8 mouse cellular contexts compared by ENCODE assay signal in genomic region chr1:39749664-39750063, GRCm38 (mm10). TPM values are rescaled to one million over a fixed set of nuclear protein-coding genes. Genes with fewer than 3 reads are reported as not detected.
DNase-seq lines count a peak whose midpoint lies in the region; ATAC-seq lines count a peak whose summit lies in the region.
"Had no signal": no experiment of that assay in that cellular context is flagged by ENCODE, and none has a peak within 500 bp of the region (broad histone marks: within the 10 kb centered on the region; RNA-seq: fewer than 3 reads in every experiment).

No protein-coding gene starts in this region.

- intact Hi-C loops in gastrocnemius, postnatal 14 days (cut with DNase I; ENCODE audit: low total_unique reads), result no loop called here

- DNase-seq in CD4-positive helper T cell, adult 2 months (ENCODE audit: low read depth, low spot score), result peak; percentile 50
- DNase-seq in T-cell, adult 2 months (ENCODE audit: low spot score), result peak; percentile 61
- DNase-seq in hindbrain, embryonic 14.5 days (ENCODE audit: low spot score), result no peak
- peak; percentile 52 for DNase-seq in midbrain, embryonic 14.5 days
- DNase-seq in testis, postnatal 14 days (ENCODE audit: low spot score), result no peak
- DNase-seq in cerebellum, adult 9-10 months, result no peak
- no peak for DNase-seq in gastrocnemius, postnatal 14 days
- DNase-seq: liver, embryonic 13.5 days had no signal

- H3K36me3 ChIP-seq in hindbrain, embryonic 14.5 days (replicated peaks; ENCODE audit: control insufficient read depth, insufficient read depth), result no peaks in the 10 kb centered on the region
- H3K36me3 ChIP-seq in midbrain, embryonic 14.5 days (ENCODE audit: control insufficient read depth, insufficient read depth, low read length), result no peaks in the 10 kb centered on the region
- H3K36me3 ChIP-seq: liver, embryonic 13.5 days had no signal

- peaks cover 7% of the 10 kb centered on the region; the same call in 1 of the 2 replicates for H3K4me1 ChIP-seq in hindbrain, embryonic 14.5 days (replicated peaks; ENCODE audit: control insufficient read depth, insufficient read depth, low read length)
- 0 out of 2 replicates have a peak, but pooled peaks cover 5% of the 10 kb centered on the region for H3K4me1 ChIP-seq in midbrain, embryonic 14.5 days (ENCODE audit: control insufficient read depth, insufficient read depth, low read length)

- 0 out of 2 replicates have a peak, but pooled peaks have one; percentile 59 for ATAC-seq in hindbrain, embryonic 14.5 days (ENCODE audit: low FRiP score)
- ATAC-seq in midbrain, embryonic 14.5 days (ENCODE audit: low FRiP score, low TSS enrichment), result no peak; the same call in 1 of the 2 replicates

- H3K27ac ChIP-seq in hindbrain, embryonic 14.5 days, result no peak overlapping the region
- no peak overlapping the region for H3K27ac ChIP-seq in midbrain, embryonic 14.5 days (replicated peaks; ENCODE audit: low read depth, low read length)
- H3K27ac ChIP-seq: liver, embryonic 13.5 days had no signal

- H3K4me3 ChIP-seq in hindbrain, embryonic 14.5 days (replicated peaks; ENCODE audit: low read length), result no peak overlapping the region
- H3K4me3 ChIP-seq in midbrain, embryonic 14.5 days (replicated peaks; ENCODE audit: low read depth, low read length), result no peak overlapping the region
- H3K4me3 ChIP-seq: liver, embryonic 13.5 days had no signal

- no peaks in the 10 kb centered on the region for H3K27me3 ChIP-seq in hindbrain, embryonic 14.5 days (ENCODE audit: control insufficient read depth, insufficient read depth, low read length)
- H3K27me3 ChIP-seq in midbrain, embryonic 14.5 days (ENCODE audit: control insufficient read depth, insufficient read depth, low read length), result no peaks in the 10 kb centered on the region
- H3K27me3 ChIP-seq: liver, embryonic 13.5 days had no signal

- H3K4me2 ChIP-seq in hindbrain, embryonic 14.5 days (replicated peaks), result no peak overlapping the region
- no peak overlapping the region for H3K4me2 ChIP-seq in midbrain, embryonic 14.5 days (ENCODE audit: low read length)
- H3K4me2 ChIP-seq: liver, embryonic 13.5 days had no signal

- 17% methylated on average over 3 of the region's 3 CpGs for WGBS in hindbrain, embryonic 14.5 days
- 16% methylated on average over 3 of the region's 3 CpGs for WGBS in midbrain, embryonic 14.5 days

- no peak overlapping the region for H3K9ac ChIP-seq in hindbrain, embryonic 14.5 days
- H3K9ac ChIP-seq in midbrain, embryonic 14.5 days (replicated peaks; ENCODE audit: low read length), result no peak overlapping the region
- H3K9ac ChIP-seq: liver, embryonic 13.5 days had no signal

- H3K9me3 ChIP-seq in hindbrain, embryonic 14.5 days (ENCODE audit: control insufficient read depth, low read length), result no peaks in the 10 kb centered on the region
- H3K9me3 ChIP-seq in midbrain, embryonic 14.5 days (ENCODE audit: control insufficient read depth, low read length), result no peaks in the 10 kb centered on the region
- H3K9me3 ChIP-seq: liver, embryonic 13.5 days had no signal

RNA-seq across cellular contexts. Expression of gene Rfx8, which starts 28.9 kb away (rescaled TPM):
- 0.10 and 0.40 TPM in 2 replicates for polyA plus RNA-seq in hindbrain, embryonic 14.5 days (2014; fragmentation: Nextera tagmentation; extraction: Ambion mirVana)
- polyA plus RNA-seq in midbrain, embryonic 14.5 days (2014; fragmentation: Nextera tagmentation; extraction: Ambion mirVana), result 0.13 and 0.22 TPM in 2 replicates
- under 1 TPM; 0.10 to 0.18 TPM for total RNA-seq in gastrocnemius, postnatal 14 days (2021)

RNA-seq across cellular contexts. Expression of gene Gm3646, which starts 55.5 kb away (rescaled TPM):
- not detected in 2 replicates for polyA plus RNA-seq in hindbrain, embryonic 14.5 days (2014; fragmentation: Nextera tagmentation; extraction: Ambion mirVana)
- not detected in 2 replicates for polyA plus RNA-seq in midbrain, embryonic 14.5 days (2014; fragmentation: Nextera tagmentation; extraction: Ambion mirVana)
- 1 to 10 TPM; 1.6 to 2.2 TPM for total RNA-seq in gastrocnemius, postnatal 14 days (2021)
- polyA plus RNA-seq: liver, embryonic 13.5 days had no signal

Comparison
In these comparisons a context has a peak if more than half of its experiments do, and no peak if none do; other contexts are left out.
1. DNase-seq: peak in CD4-positive helper T cell, adult 2 months (single experiment), T-cell, adult 2 months (single experiment) and midbrain, embryonic 14.5 days (single experiment); none in hindbrain, embryonic 14.5 days (single experiment), testis, postnatal 14 days (single experiment), cerebellum, adult 9-10 months (single experiment) and gastrocnemius, postnatal 14 days (single experiment).